Mouse (Mus musculus): ENCODE data around the gene Zcchc10.
"Not testable (repeated sequence)": the region's sequence is repeated elsewhere in the genome, so short reads cannot be mapped to it uniquely, and the experiment has no call there.

DNA sequence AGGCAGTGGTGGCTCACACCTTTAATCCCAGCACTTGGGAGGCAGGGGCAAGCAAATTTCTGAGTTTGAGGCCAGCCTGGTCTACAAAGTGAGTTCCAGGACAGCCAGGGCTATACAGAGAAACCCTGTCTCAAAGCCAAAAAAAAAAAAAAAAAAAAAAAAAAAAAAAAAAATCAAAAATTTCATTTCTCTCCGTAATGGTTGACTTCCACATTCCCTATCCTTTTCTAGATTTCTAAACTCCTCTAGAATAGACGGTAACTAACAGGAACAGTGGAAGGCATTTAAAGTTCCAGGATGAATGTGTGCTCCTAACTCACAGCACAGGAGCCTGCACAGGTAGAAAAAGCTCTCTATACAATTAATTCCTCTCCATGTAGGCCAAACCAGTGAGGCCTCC, 34.3 kb upstream of the Zcchc10 start:
- not testable (repeated sequence) for TF ChIP-seq POLR2A (IDR thresholded peaks at IDR 0.05; ENCODE audit: insufficient read length, low read depth); USF1 (IDR thresholded peaks at IDR 0.05; ENCODE audit: low read depth); TCF12 (IDR thresholded peaks at IDR 0.05; ENCODE audit: insufficient read depth, poor library complexity, severe bottlenecking); CEBPB (IDR thresholded peaks at IDR 0.05; ENCODE audit: insufficient read depth, poor library complexity, severe bottlenecking); TCF3 (IDR thresholded peaks at IDR 0.05; ENCODE audit: insufficient read length, low read depth); MYOG (IDR thresholded peaks at IDR 0.05; ENCODE audit: control insufficient read depth in 1 of 3, insufficient read depth in 1 of 3, insufficient read length in 2 of 3, low read depth in 2 of 3); MAX (IDR thresholded peaks at IDR 0.05; ENCODE audit: low read depth); POLR2AphosphoS2 (IDR thresholded peaks at IDR 0.05; ENCODE audit: insufficient read length, low read depth); SRF (IDR thresholded peaks at IDR 0.05; ENCODE audit: control insufficient read depth, insufficient read length, low read depth)

Measured in myocyte (in vitro differentiated cells).